Mouse (Mus musculus) CH12.LX (cell line): Measurements from ENCODE around the gene Gjb5. TPM values are rescaled to one million over a fixed set of nuclear protein-coding genes. Genes with fewer than 3 reads are reported as not detected.

ENCODE experiments used
- DNase-seq: peaks from one replicate; pipeline ENCODE4 v3.0.0-alpha.2; 2013; ENCODE audit errors: extremely low read depth
- H3K27ac ChIP-seq: 2 replicates; pipeline ENCODE4 v1.5.1; 2012; ENCODE audit warnings: low read depth, mild to moderate bottlenecking, control low read depth, moderate library complexity; ENCODE audit not compliant: insufficient read depth
- H3K27me3 ChIP-seq: replicated peaks from 2 replicates; pipeline ENCODE3; 2012; ENCODE audit warnings: inconsistent platforms
- H3K36me3 ChIP-seq, 2 experiments: replicated peaks in 1 of 2; 2 replicates each; pipeline versions ENCODE3 to v1.6.1; 2012; ENCODE audit warnings: inconsistent platforms in 1 of 2, low read length in 1 of 2, mild to moderate bottlenecking in 1 of 2, mixed read lengths in 1 of 2, moderate library complexity in 1 of 2; ENCODE audit not compliant: control insufficient read depth in 1 of 2, insufficient read depth in 1 of 2
- H3K4me1 ChIP-seq, 2 experiments: 2 replicates each; pipeline ENCODE4 v1.6.1; 2012; ENCODE audit warnings: inconsistent platforms in 1 of 2, moderate library complexity in 1 of 2; ENCODE audit not compliant: insufficient read depth in 2 of 2, control insufficient read depth in 1 of 2
- H3K4me2 ChIP-seq: 2 replicates; pipeline ENCODE4 v1.6.1; 2012; ENCODE audit warnings: low read depth, mild to moderate bottlenecking, control low read depth; ENCODE audit not compliant: poor library complexity, insufficient read depth, severe bottlenecking
- H3K4me3 ChIP-seq, 3 experiments: fragments of 150-350 bp in 1 of 3; sonication (generic) in 1 of 3; replicated peaks in 1 of 3; 2 replicates each; pipeline versions ENCODE3 to v1.5.1; 2011 to 2012; ENCODE audit warnings: low read depth in 2 of 3, low read length in 2 of 3, mild to moderate bottlenecking in 2 of 3, moderate library complexity in 2 of 3, control low read depth in 1 of 3, improper control_type of control experiment in 1 of 3, inconsistent platforms in 1 of 3, mixed read lengths in 1 of 3; ENCODE audit not compliant: poor library complexity in 1 of 3
- H3K79me2 ChIP-seq: replicated peaks from 2 replicates; pipeline ENCODE4 v1.6.1; 2012; ENCODE audit warnings: mild to moderate bottlenecking, moderate library complexity; ENCODE audit not compliant: control insufficient read depth, poor library complexity, insufficient read depth, severe bottlenecking; ENCODE audit errors: extremely low read depth
- H3K9ac ChIP-seq: 2 replicates; pipeline ENCODE4 v1.6.1; 2012; ENCODE audit warnings: low read depth, mild to moderate bottlenecking, control low read depth, moderate library complexity; ENCODE audit not compliant: insufficient read depth
- H3K9me3 ChIP-seq: replicated peaks from 2 replicates; pipeline ENCODE3; 2012; ENCODE audit warnings: low read length, inconsistent platforms, mixed read lengths
- BHLHE40 ChIP-seq: IDR thresholded peaks from 2 replicates; pipeline ENCODE4 v1.6.1; 2011; ENCODE audit warnings: mild to moderate bottlenecking, low read depth, low read length, improper control_type of control experiment
- CHD1 ChIP-seq: IDR thresholded peaks from 2 replicates; pipeline ENCODE4 v1.6.1; 2012; ENCODE audit warnings: low read depth, low read length, improper control_type of control experiment, inconsistent platforms
- E2F4 ChIP-seq: IDR thresholded peaks from 2 replicates; pipeline ENCODE4 v1.6.1; 2011; ENCODE audit warnings: low read depth, low read length, improper control_type of control experiment; ENCODE audit not compliant: insufficient replicate concordance
- EP300 ChIP-seq: IDR thresholded peaks from 2 replicates; pipeline ENCODE4 v1.6.1; 2011; ENCODE audit warnings: low read length, improper control_type of control experiment
- GABPA ChIP-seq: IDR thresholded peaks from 2 replicates; pipeline ENCODE4 v1.6.1; 2012; ENCODE audit warnings: low read depth, low read length, improper control_type of control experiment, inconsistent platforms; ENCODE audit not compliant: insufficient replicate concordance
- IRF4 ChIP-seq: IDR thresholded peaks from 2 replicates; pipeline ENCODE4 v1.6.1; 2014; ENCODE audit warnings: low read depth, mild to moderate bottlenecking, inconsistent platforms, low read length, improper control_type of control experiment
- JUN ChIP-seq: IDR thresholded peaks from 2 replicates; pipeline ENCODE4 v1.6.1; 2011; ENCODE audit warnings: low read depth, mild to moderate bottlenecking, low read length, improper control_type of control experiment, moderate library complexity; ENCODE audit not compliant: insufficient read depth
- JUND ChIP-seq: conservative IDR thresholded peaks from 2 replicates; pipeline ENCODE4 v1.6.1; 2011; ENCODE audit warnings: low read depth, low read length, improper control_type of control experiment
- MEF2A ChIP-seq: IDR thresholded peaks from 2 replicates; pipeline ENCODE4 v1.6.1; 2014; ENCODE audit warnings: low read depth, mild to moderate bottlenecking, inconsistent platforms, low read length, improper control_type of control experiment, borderline replicate concordance
- POLR2A ChIP-seq: IDR thresholded peaks from 2 replicates; pipeline ENCODE4 v1.6.1; 2011; ENCODE audit warnings: low read depth, mild to moderate bottlenecking, improper control_type of control experiment, low read length
- POLR2AphosphoS2 ChIP-seq: IDR thresholded peaks from 2 replicates; pipeline ENCODE4 v1.6.1; 2011; ENCODE audit warnings: low read depth, low read length, improper control_type of control experiment
- RCOR1 ChIP-seq: conservative IDR thresholded peaks from 2 replicates; pipeline ENCODE4 v1.6.1; 2012; ENCODE audit warnings: low read depth, mild to moderate bottlenecking, inconsistent platforms, low read length, improper control_type of control experiment
- SIN3A ChIP-seq: IDR thresholded peaks from 2 replicates; pipeline ENCODE4 v1.6.1; 2012; ENCODE audit warnings: low read length, improper control_type of control experiment, inconsistent platforms
- SMC3 ChIP-seq: IDR thresholded peaks from 2 replicates; pipeline ENCODE4 v1.6.1; 2011; ENCODE audit warnings: low read depth, low read length, improper control_type of control experiment
- TBP ChIP-seq: conservative IDR thresholded peaks from 2 replicates; pipeline ENCODE4 v1.6.1; 2011; ENCODE audit warnings: low read depth, low read length, improper control_type of control experiment
- UBTF ChIP-seq: IDR thresholded peaks from 2 replicates; pipeline ENCODE4 v1.6.1; 2012; ENCODE audit warnings: low read depth, mild to moderate bottlenecking, inconsistent platforms, low read length, improper control_type of control experiment, moderate library complexity
- USF1 ChIP-seq: IDR thresholded peaks from 2 replicates; pipeline ENCODE4 v1.6.1; 2014; ENCODE audit warnings: low read depth, mild to moderate bottlenecking, inconsistent platforms, low read length, improper control_type of control experiment
- USF2 ChIP-seq: conservative IDR thresholded peaks from 2 replicates; pipeline ENCODE4 v1.6.1; 2011; ENCODE audit warnings: low read depth, low read length, improper control_type of control experiment
- ZC3H11A ChIP-seq: IDR thresholded peaks from 2 replicates; pipeline ENCODE4 v1.6.1; 2012; ENCODE audit warnings: low read depth, mild to moderate bottlenecking, inconsistent platforms, low read length, improper control_type of control experiment
- ZKSCAN1 ChIP-seq: IDR thresholded peaks from 2 replicates; pipeline ENCODE4 v1.6.1; 2012; ENCODE audit warnings: low read depth, inconsistent platforms, low read length, improper control_type of control experiment, borderline replicate concordance
- dilution Hi-C: fragments of 300-500 bp; cut with MboI; formaldehyde crosslinking; loops from 2 replicates; pipeline ENCODE4 v1.14.3; 2020; ENCODE audit warnings: low sequenced_read_pairs; ENCODE audit not compliant: extremely low pct_unique_long_range_greater_than_20kb, extremely low pct_ligation_motif_present
- in situ Hi-C: fragments of 300-500 bp; cut with MboI; formaldehyde crosslinking; loops from 3 replicates; pipeline ENCODE4 v1.14.3; 2019; ENCODE audit warnings: low sequenced_read_pairs, low pct_ligation_motif_present, low pct_unique_long_range_greater_than_20kb, mixed read lengths
- polyA plus RNA-seq: library from polyadenylated mRNA; unstranded; fragments of >175 nt; gene quantifications from 2 replicates; pipeline ENCODE4 v1.2.1, GENCODE M21; 2012; ENCODE audit warnings: low read depth; ENCODE audit not compliant: insufficient read length
- total RNA-seq, 2 experiments: library from RNA; depleted of rRNA; stranded (reverse); fragments of 300-350 nt in 1 of 2; fragments of >200 nt in 1 of 2; gene quantifications; 2 replicates each; pipeline ENCODE4 v1.2.3; 2012 to 2014

Gjb5 gene
- total and polyA plus RNA-seq, 3 experiments = 0.34 to 0.50 TPM; not detected in 1

- Histone ChIP-seq H3K4me3 (no peak overlapping the region), H3K4me2 (no peak overlapping the region), H3K27me3 (no peaks in the 10 kb centered on the region), H3K27ac (no peak overlapping the region), H3K9ac (no peak overlapping the region), H3K36me3 (no peaks in the 10 kb centered on the region), H3K9me3 (no peaks in the 10 kb centered on the region), H3K4me1 (no peaks in the 10 kb centered on the region), H3K79me2 (no peaks in the 10 kb centered on the region)
- in situ Hi-C loops = no loop called here
- TF ChIP-seq IRF4 (no peak), SIN3A (no peak), JUND (no peak), ZC3H11A (no peak), GABPA (no peak), E2F4 (no peak), RCOR1 (no peak), SMC3 (no peak)
- no peak for DNase-seq
- dilution Hi-C loops = no loop called here
Measured at GRCm38 (mm10) chr4:127345000-127345399, 13.0 kb downstream of the Gjb5 start.

- TF ChIP-seq ZKSCAN1 (no peak), UBTF (no peak), SMC3 (no peak), TBP (no peak), POLR2AphosphoS2 (no peak), MEF2A (no peak), POLR2A (no peak), USF2 (no peak), BHLHE40 (no peak), RCOR1 (no peak), USF1 (no peak), CHD1 (no peak), JUN (no peak), EP300 (no peak)
- no peaks in the 10 kb centered on the region for H3K36me3 ChIP-seq
- H3K9ac ChIP-seq = no peak overlapping the region
- H3K27me3 ChIP-seq = no peaks in the 10 kb centered on the region
- DNase-seq = no peak
- no peak overlapping the region for H3K4me3 ChIP-seq
- H3K27ac ChIP-seq = no peak overlapping the region
- no peak overlapping the region for H3K4me2 ChIP-seq
- dilution Hi-C loops (no loop called here), in situ Hi-C loops (no loop called here)
- H3K79me2 ChIP-seq = no peaks in the 10 kb centered on the region
- no peaks in the 10 kb centered on the region for H3K4me1 ChIP-seq
- no peaks in the 10 kb centered on the region for H3K9me3 ChIP-seq
Measured at GRCm38 (mm10) chr4:127341372-127341771, 16.6 kb downstream of the Gjb5 start.
